Mouse (Mus musculus): ENCODE results near the gene Atg14.
"Not testable (repeated sequence)": the region's sequence is repeated elsewhere in the genome, so short reads cannot be mapped to it uniquely, and the experiment has no call there.

The Atg14 gene

DNA sequence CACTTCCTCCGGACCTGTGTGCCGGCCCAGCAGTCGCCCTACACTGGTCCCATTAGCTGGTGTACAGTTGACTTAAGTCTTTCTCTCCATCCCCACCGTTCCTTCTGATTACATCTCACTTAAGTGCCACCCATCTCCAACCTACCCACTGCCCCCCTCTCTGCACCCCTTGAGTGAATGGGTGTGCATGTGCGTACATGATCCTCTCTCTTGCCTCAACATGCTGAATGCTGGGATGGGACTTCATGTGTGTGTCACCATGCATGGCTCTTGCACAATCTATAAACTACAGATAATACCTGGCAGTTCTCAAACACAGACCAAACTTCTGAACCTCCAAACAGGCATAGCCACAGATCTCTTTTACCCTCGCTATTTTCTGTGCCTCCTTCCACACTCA lies 18.8 kb downstream of the Atg14 start:
- in situ Hi-C loops (cut with MboI, MseI) = no loop called here

GRCm38 (mm10) chr14:47544877-47545276 lies 25.6 kb downstream of the Atg14 start:
- in situ Hi-C loops (cut with MboI, MseI) = no loop called here

DNA sequence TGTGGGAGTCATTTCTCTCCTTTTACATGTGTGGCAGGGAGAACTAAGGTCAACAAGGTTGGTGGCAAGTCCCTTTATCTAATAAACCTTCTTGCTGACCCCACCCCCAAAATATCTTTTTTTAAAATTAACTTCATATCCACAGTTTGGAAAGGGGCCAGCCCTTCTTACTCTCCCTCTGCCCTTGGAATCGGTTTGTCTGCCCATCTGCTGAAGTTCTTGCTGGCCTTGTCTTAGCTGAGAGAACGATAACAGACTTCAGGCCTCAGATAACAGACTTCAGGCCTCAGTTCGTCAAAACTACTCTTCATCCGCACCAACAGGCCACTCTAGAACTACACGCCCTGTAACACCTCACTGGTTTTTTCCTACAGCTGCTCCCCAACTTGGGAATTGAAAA lies 26.2 kb downstream of the Atg14 start:
- in situ Hi-C loops (cut with MboI, MseI) = no loop called here

DNA sequence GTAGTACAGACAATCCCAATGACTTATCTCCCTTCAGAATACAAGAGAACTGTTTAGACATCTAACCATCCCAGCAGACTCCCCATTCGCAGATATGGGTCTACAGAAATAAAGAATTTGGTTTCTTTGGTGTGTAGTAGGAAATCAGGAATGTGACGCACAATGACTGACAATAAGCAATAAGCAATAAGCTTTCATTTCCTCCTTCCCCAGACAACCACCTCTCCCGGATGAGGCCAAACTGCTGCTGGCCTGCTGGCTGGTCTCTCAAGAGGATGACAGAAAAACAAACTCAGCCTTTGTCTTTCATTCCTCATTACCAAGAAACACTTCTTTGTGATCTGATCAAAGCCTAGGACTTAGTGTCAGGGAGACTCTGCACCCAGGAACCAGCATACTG lies 28.2 kb downstream of the Atg14 start:
- in situ Hi-C loops (cut with MboI, MseI) = no loop called here

GRCm38 (mm10) chr14:47541325-47541948 lies 29.0 kb downstream of the Atg14 start:
- in situ Hi-C loops (cut with MboI, MseI) = no loop called here

DNA sequence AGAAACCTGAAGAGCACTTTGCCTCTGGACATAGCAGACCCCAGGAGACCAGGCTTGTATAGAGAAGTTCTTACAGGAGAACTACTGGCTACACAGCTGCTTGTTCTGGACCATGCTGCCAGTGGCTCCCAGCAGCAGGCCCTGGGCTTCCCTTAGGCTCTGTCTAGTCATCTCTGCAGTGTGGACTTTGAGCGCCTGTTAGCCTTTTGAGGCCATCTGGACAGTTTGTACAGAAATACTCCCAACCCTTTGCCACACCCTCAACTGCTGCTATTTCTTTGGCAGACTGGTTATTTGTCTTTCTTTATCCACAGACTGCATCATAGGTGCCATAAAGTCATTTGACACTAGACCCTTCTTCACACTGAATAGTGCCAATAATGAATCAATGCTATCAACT lies 35.4 kb downstream of the Atg14 start:
- in situ Hi-C loops (cut with MboI, MseI) = no loop called here

GRCm38 (mm10) chr14:47534176-47534525 lies 36.3 kb downstream of the Atg14 start:
- in situ Hi-C loops (cut with MboI, MseI) = no loop called here

DNA sequence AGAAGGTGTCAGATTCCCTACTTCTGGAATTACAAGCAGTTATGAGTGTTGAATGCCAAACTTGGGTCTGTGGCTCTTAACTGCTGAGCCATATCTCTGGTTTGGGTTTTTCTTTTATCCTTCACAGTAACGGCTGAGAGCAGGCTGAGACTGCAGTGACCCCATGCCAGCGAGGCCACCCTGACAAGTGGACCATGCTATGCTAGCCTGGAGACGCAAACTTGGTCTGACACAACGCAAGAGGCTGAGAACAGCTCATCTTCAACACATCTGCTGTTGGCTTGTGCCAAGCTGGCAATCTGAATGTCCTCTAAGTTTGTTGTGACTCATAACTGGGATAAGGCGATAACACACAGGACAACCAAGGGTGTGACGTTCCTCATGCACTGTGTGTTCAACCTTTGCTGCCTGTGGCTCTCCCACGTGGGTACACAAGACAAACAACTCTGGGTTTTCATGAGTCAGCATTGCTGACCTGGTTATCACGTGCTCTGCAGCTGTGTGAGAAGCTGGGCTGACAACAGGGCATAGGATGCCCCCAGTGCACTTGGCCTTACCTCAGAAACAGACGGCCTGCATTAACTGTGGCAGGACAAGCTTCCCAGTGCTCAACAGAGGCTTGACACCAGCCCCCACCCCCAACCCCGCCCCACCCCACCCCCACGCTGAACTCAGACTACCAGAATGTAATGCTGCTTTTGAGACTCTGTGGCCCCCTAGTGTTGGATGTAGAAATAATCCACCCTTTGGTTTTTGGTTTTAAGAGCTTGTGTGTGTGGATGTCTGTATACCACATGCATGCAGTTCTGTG lies 36.9 kb downstream of the Atg14 start:
- in situ Hi-C loops (cut with MboI, MseI) = no loop called here

DNA sequence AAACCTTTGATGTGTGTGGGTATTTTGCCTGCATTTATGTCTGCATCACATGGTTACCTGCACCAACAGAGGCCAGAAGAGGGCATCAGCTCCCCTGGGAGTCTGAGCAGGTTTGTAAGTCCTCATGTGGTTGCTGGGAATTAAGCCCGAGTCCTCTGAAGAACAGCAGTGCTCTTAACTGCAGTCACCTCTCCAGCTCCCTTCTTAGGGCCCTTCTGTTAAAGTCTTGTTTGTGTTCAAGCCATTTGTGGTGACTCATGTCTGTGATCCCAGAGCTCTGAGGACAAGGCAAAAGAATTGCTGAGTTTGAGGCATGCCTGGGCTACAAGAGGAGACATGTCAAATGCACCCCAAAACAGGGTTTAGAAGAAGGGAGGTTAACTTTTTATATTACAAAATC lies 38.0 kb downstream of the Atg14 start:
- in situ Hi-C loops (cut with MboI, MseI) = no loop called here

DNA sequence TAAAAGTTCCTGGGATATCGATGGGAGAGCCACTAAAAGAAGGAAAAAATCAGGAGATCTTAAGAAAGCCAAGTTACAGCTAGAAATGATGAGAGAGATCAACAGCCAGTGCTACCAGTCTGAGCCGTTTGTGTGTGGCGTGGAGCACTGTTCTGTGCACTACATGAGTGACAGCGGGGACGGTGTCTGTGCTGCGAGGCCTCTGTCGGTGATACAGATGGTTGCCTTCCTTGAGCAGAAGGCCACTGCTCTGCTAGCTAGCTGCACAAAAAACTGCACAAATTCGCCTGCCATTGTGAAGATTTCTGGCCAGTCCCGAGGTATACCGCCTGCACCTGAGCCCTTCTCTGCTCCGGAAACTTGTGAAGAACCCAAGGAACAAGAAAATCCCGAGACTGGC lies 40.9 kb downstream of the Atg14 start:
- in situ Hi-C loops (cut with MboI, MseI) = not testable (repeated sequence)

GRCm38 (mm10) chr14:47529019-47529418 lies 41.4 kb downstream of the Atg14 start:
- in situ Hi-C loops (cut with MboI, MseI) = no loop called here

- in situ Hi-C loops (cut with MboI, MseI) = no loop called here
These were observed 42.2 kb downstream of the Atg14 start for GRCm38 (mm10) chr14:47528293-47528692.

DNA sequence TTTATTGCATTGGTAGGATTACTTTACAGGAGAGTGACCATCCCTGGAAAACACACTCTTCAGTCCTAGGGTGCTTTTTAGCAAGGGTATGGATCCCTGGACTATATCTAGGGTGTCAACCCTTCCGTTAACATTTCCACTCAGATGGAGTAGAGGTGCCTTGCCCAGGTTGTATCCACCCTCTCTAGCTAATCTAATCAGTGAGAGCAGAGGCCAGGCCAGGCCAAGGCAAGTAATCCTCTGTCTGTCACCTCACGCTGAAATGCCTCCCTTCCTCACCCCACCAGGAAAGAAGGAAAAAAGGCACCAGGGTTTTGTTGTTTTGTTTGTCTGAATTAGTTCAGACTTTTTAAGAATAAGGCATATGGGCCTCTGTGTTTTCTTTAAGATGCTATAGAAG lies 42.6 kb downstream of the Atg14 start:
- in situ Hi-C loops (cut with MboI, MseI) = no loop called here

GRCm38 (mm10) chr14:47525861-47526260 lies 44.6 kb downstream of the Atg14 start:
- in situ Hi-C loops (cut with MboI, MseI) = no loop called here

DNA sequence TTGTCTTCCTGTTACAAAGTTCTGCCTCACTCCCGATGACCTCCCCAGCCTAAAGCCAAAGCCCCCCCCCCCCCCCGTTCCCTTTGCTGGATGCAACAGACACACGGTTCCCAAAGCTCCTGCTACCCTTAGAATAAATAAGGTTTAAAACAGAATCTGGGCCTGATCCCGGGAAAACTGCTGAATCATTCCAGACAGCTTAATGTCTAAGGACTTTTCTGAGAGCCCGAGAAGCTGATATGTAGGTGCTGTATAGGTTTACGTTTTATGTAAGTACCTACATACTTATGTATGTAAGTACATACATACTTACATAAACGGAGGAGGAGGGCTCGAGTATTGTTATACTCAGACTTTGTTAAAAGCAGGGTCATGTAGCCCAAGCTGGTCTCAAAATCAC lies 45.1 kb downstream of the Atg14 start:
- in situ Hi-C loops (cut with MboI, MseI) = no loop called here

DNA sequence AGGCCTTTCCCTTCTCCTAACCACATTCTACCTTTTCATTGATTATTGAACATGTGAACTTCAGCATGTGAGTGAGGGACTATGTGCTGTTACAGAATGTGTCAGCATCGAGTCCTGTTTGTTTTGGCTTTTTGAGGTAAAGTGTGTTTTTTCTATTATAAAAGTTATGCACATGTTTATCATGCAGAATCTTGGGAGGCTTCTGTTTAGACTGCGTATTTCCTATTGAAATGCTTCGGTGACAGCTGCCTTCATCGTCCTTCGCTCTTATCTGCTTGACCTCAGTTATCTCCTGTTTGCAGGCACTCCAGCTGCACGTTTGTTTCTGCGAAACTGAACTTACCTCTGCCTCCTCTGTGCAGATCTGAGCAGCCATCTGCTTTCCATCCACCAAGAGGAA lies 48.1 kb downstream of the Atg14 start:
- in situ Hi-C loops (cut with MboI, MseI) = no loop called here

GRCm38 (mm10) chr14:47521609-47522008 lies 48.8 kb downstream of the Atg14 start:
- in situ Hi-C loops (cut with MboI, MseI) = no loop called here

GRCm38 (mm10) chr14:47520751-47521449 lies 49.5 kb downstream of the Atg14 start:
- in situ Hi-C loops (cut with MboI, MseI) = no loop called here

DNA sequence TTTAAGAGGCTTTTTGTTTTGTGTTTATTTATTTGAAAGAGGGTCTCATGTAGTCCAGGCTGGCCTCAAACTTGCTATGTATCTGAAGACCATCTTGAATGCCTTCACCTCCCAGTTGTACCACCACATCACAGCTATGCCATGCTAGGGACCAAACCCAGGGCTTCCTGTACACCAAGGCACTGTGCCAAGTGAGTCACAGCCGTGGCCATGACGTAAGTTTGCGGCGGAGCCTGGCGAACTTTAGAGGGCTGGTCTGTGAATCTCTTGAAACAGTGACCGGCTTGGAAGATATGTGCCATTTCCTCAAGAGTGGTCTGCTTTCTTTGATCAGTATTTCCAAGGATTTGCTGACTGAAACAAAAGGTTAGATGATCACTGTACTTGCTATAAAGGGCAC lies 51.8 kb downstream of the Atg14 start:
- in situ Hi-C loops (cut with MboI, MseI) = loop anchor here in 1 of 2 experiments (5.0 kb wide), 1 partner anchor 46 kb away; no protein-coding TSS in a partner anchor

GRCm38 (mm10) chr14:47516755-47517154 lies 53.7 kb downstream of the Atg14 start:
- in situ Hi-C loops (cut with MboI, MseI) = loop anchor here in 1 of 2 experiments (5.0 kb wide), 1 partner anchor 44 kb away; no protein-coding TSS in a partner anchor

DNA sequence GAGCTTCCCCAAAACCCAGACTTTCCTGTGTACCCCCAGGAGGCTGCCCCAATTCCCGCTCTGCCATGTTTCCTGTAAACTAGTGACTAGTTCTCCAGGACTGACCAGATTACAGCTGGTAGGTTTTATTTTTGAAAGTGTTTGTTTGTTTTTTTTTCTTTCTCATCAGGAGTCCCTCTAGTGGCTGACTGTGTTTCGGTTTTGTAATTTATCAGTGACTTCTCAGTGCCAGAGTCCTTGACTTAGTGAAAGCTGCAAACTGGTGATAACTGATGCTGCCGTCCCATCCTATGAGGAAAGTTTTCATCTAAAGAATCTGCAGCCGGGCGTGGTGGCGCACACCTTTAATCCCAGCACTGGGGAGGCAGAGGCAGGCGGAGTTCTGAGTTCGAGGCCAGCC lies 54.8 kb downstream of the Atg14 start:
- in situ Hi-C loops (cut with MboI, MseI) = loop anchor here in 1 of 2 experiments (5.0 kb wide), 1 partner anchor 43 kb away; no protein-coding TSS in a partner anchor

DNA sequence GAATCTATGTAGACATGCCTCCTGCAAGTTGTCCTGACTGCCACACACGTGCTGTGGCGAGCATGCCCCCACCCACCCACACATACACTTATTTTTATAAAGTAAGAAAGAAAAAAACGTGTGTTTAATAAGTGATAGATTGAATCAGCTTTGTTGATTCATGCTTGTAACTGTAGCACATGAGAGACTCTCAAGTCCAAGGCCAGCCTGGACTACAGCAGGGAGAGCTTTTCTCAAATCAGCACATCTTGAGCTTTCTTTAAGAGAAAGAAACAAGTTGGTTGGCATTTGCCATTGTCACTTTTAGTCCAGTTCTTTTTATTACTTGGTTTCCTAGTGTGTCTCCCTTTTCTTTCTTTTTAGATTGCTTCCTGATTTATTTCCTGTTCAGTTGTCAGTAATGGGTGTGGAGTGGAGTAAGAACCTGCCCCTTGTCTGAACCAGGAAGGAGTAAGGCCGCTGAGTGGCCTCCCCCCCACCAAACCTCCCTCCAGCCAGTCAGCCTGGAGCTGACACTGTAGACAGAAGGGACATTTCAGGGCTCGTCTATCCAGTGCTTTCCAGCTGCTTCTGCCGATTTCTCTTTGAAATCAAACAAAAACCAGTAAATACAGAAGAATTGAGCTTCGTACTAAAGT lies 55.5 kb downstream of the Atg14 start:
- in situ Hi-C loops (cut with MboI, MseI) = loop anchor here in 1 of 2 experiments (5.0 kb wide), 1 partner anchor 43 kb away; no protein-coding TSS in a partner anchor
